Mouse (Mus musculus) heart, embryonic 11.5 days (tissue): Measurements from ENCODE around the gene Hoxb1. TPM values are rescaled to one million over a fixed set of nuclear protein-coding genes. Genes with fewer than 3 reads are reported as not detected.
A peak's percentile ranks its signal among the peaks of the same experiment; 100 is the strongest.

Experiments used
- ATAC-seq: fragments of 200-750 bp; cut with Nextera tagmentation; replicated peaks from 2 replicates; pipeline ENCODE4 v1.8.0; 2017; ENCODE audit warnings: moderate library complexity; ENCODE audit not compliant: insufficient number of reproducible peaks, low FRiP score, low TSS enrichment
- H3K27ac ChIP-seq: fragments of 300-500 bp; sonication (generic); 2 replicates; pipeline ENCODE4 v1.5.1; 2014; ENCODE audit warnings: mild to moderate bottlenecking, low read depth, low read length
- H3K27me3 ChIP-seq: fragments of 300-500 bp; sonication (generic); 2 replicates; pipeline ENCODE4 v1.6.1; 2014; ENCODE audit warnings: mild to moderate bottlenecking, low read length, mixed read lengths; ENCODE audit not compliant: control insufficient read depth, insufficient read depth
- H3K36me3 ChIP-seq: fragments of 300-500 bp; sonication (generic); 2 replicates; pipeline ENCODE4 v1.6.1; 2014; ENCODE audit warnings: mild to moderate bottlenecking, low read length, moderate library complexity, mixed read lengths; ENCODE audit not compliant: control insufficient read depth, insufficient read depth
- H3K4me1 ChIP-seq: fragments of 300-500 bp; sonication (generic); 2 replicates; pipeline ENCODE4 v1.6.1; 2014; ENCODE audit warnings: low read length; ENCODE audit not compliant: control insufficient read depth, insufficient read depth
- H3K4me2 ChIP-seq: fragments of 300-500 bp; sonication (generic); 2 replicates; pipeline ENCODE4 v1.6.1; 2014; ENCODE audit warnings: mild to moderate bottlenecking, moderate library complexity
- H3K4me3 ChIP-seq: fragments of 300-500 bp; sonication (generic); 2 replicates; pipeline ENCODE4 v1.5.1; 2014; ENCODE audit warnings: low read depth, low read length
- H3K9ac ChIP-seq: fragments of 300-500 bp; sonication (generic); 2 replicates; pipeline ENCODE4 v1.6.1; 2014; ENCODE audit warnings: mild to moderate bottlenecking, low read depth, low read length, moderate library complexity
- H3K9me3 ChIP-seq: fragments of 300-500 bp; sonication (generic); replicated peaks from 2 replicates; pipeline ENCODE4 v1.6.1; 2016; ENCODE audit warnings: low read length; ENCODE audit not compliant: control insufficient read depth
- WGBS: fragments of 180-500 bp; shearing (Covaris S2); extraction: QIAGEN DNeasy Blood & Tissue Kit; methylation state at CpG from one replicate; pipeline ENCODE4 v1.1.7; 2014; ENCODE audit not compliant: insufficient replicate concordance; 5-methylcytosine and 5-hydroxymethylcytosine counted together
- microRNA counts: library from miRNA; unstranded; fragments of <30 nt; microRNA quantifications from one replicate; lab custom pipeline; 2015
- microRNA-seq: library from miRNA; unstranded; fragments of <30 nt; microRNA quantifications from one replicate; pipeline ENCODE4, GENCODE M21; 2016; ENCODE audit warnings: borderline number of aligned reads
- polyA plus RNA-seq: library from polyadenylated mRNA; unstranded; fragments of >200 nt; fragmentation: Nextera tagmentation; extraction: Ambion mirVana; gene quantifications from 2 replicates; pipeline ENCODE4 v1.2.1, GENCODE M21; 2014

Hoxb1 gene
- polyA plus RNA-seq, 1 experiment from 2014 or later, result 0.19 TPM

DNA sequence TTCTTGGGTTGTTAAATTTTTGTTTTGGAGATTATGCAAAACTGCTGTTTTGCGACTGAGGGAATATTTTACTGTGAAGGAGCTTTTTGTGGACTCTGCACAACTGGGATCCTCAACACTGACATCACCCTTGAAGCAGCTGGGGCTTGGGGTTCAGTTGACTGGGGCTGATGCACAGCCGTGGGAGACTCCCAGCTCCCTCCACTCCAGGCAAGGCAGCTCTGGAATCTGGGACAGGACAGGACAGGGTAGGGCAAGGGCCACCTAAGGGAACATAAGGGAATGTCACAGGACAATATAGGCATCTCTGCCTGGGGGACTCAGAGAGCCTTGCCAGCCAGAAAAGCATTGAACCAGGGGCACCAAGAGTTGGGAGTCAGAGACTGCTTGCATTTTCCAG is 48.5 kb downstream of the Hoxb1 start:
- Histone ChIP-seq H3K4me3 (no peak overlapping the region), H3K36me3 (no peaks in the 10 kb centered on the region), H3K4me2 (no peak overlapping the region), H3K9me3 (peaks cover 3% of the 10 kb centered on the region; the same call in 1 of the 2 replicates), H3K9ac (no peak overlapping the region), H3K27ac (no peak overlapping the region), H3K4me1 (peaks cover 3% of the 10 kb centered on the region; the same call in 1 of the 2 replicates), H3K27me3 (peaks cover 42% of the 10 kb centered on the region)
- no peak for ATAC-seq
- WGBS, result 43% methylated on average over 2 of the region's 2 CpGs

MicroRNAs within 50 kb of the gene (microRNA counts, 519-probe panel; counts per million panel counts)
- microRNA mmu-miR-10a (lab: Ali Mortazavi, UCI), result 4,328 counts per million, percentile 34 among the panel's probes with 10 or more counts

Small RNA genes within 50 kb of the gene (microRNA-seq; reads per million reads assigned to microRNA genes)
- 5,287 reads per million, percentile 93 among the genes with 10 or more reads in this experiment for gene Mir10a

Other genes with a start within 250 kb of the Hoxb1 start
- gene Ttll6, start 232.0 kb upstream of the Hoxb1 start, polyA plus RNA-seq, result not detected in 2 replicates
- not detected in 2 replicates for gene Hoxb13, start 171.4 kb upstream of the Hoxb1 start, polyA plus RNA-seq
- 0.09 TPM in 1 of 2 replicates, not detected in the other for gene Hoxb9, start 94.3 kb upstream of the Hoxb1 start, polyA plus RNA-seq
- gene Hoxb8, start 83.8 kb upstream of the Hoxb1 start, polyA plus RNA-seq, result 0.06 TPM in 1 of 2 replicates, not detected in the other
- gene Hoxb7, start 79.1 kb upstream of the Hoxb1 start, polyA plus RNA-seq, result 0.28 and 0.31 TPM in 2 replicates
- gene Hoxb6, start 73.3 kb upstream of the Hoxb1 start, polyA plus RNA-seq, result 0.32 and 0.90 TPM in 2 replicates
- gene Hoxb5, start 62.4 kb upstream of the Hoxb1 start, polyA plus RNA-seq, result 0.65 and 2.4 TPM in 2 replicates
- gene Hoxb4, start 47.5 kb upstream of the Hoxb1 start, polyA plus RNA-seq, result 0.21 and 0.77 TPM in 2 replicates
- 0.74 and 1.0 TPM in 2 replicates for gene Hoxb3, start 42.4 kb upstream of the Hoxb1 start, polyA plus RNA-seq
- gene Hoxb2, start 15.2 kb upstream of the Hoxb1 start, polyA plus RNA-seq, result 4.5 and 7.4 TPM in 2 replicates
- gene Skap1, start 98.8 kb downstream of the Hoxb1 start, polyA plus RNA-seq, result 0.46 and 0.84 TPM in 2 replicates